8 mouse cellular contexts compared by ENCODE assay signal in the genomic region with DNA sequence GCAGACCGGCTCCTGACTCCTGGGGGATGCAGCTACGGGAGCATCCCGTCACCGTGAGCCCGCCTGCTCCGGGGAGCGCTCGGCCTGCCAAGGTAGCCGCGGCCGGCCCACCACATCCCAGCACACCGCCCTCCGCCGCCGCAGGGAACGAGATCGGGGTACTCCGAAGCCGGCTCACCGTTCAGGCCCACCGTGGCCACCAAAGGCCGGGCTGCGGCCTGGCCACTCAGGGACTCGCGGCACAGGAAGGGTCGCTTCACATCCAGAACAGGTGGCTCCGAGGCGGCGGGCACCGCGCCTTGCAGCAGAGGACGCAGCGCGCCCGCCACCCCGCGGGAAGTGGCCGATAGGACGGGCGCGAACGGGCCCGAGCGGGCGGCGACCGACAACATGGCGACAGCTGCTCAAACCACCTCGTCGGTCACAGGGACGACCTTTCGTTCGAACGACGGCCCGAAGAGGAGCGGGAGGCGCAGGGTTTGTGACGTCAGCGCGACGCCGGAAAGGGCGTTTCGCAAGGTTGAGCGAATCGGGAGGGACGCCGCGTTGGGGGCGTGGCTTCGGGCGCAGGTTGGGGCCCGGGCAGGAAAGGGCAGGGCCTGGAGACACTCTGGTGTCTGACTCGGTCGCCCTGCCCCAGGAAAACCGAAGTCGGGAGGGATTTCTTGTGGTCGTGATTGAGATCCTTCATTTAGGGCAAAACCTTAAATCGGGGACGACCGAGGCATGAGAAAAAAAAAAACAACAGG. TPM values are rescaled to one million over a fixed set of nuclear protein-coding genes. Genes with fewer than 3 reads are reported as not detected.
A peak's percentile ranks its signal among the peaks of the same experiment; 100 is the strongest.
DNase-seq lines count a peak whose midpoint lies in the region; ATAC-seq lines count a peak whose summit lies in the region.

A gene (minus strand): TSS at position 507 of the 749 bp plus-strand sequence.

- no peaks in the 10 kb centered on the region for H3K9me3 ChIP-seq in lung, embryonic 16.5 days (ENCODE audit: control insufficient read depth, low read length)

- ATAC-seq in hematopoietic stem cell, adult 5-6 weeks (replicated peaks in 1 of 2; ENCODE audit: insufficient read depth in 1 of 2, low FRiP score in 2 of 2, low TSS enrichment in 1 of 2, low read depth in 1 of 2, poor library complexity in 2 of 2, severe bottlenecking in 2 of 2): peak; percentile 94 to 95
- peak; percentile 98 for ATAC-seq in lung, embryonic 16.5 days (ENCODE audit: low read depth)

- peaks cover 12% of the 10 kb centered on the region for H3K4me1 ChIP-seq in lung, embryonic 16.5 days (replicated peaks; ENCODE audit: control insufficient read depth, insufficient read depth, low read length)

- peak within 1 kb of the TSS; percentile 87 for H3K4me3 ChIP-seq in lung, embryonic 16.5 days (ENCODE audit: low read length)

- H3K27me3 ChIP-seq in lung, embryonic 16.5 days (ENCODE audit: control insufficient read depth, insufficient read depth, low read depth, low read length): no peaks in the 10 kb centered on the region

- peak within 1 kb of the TSS; percentile 93 for H3K9ac ChIP-seq in lung, embryonic 16.5 days (ENCODE audit: low read length)

- peak within 1 kb of the TSS; percentile 63 for H3K27ac ChIP-seq in lung, embryonic 16.5 days (ENCODE audit: low read length)

- under 1% methylated on average over 82 of the region's 82 CpGs for WGBS in lung, embryonic 16.5 days

- peaks cover 6% of the 10 kb centered on the region; the same call in 1 of the 2 replicates for H3K36me3 ChIP-seq in lung, embryonic 16.5 days (ENCODE audit: control insufficient read depth, insufficient read depth, low read length)

- peak; percentile 81 for DNase-seq in MEL-GATA-1-ER (ENCODE audit: extremely low read depth, low read depth)
- peak; percentile 97 for DNase-seq in cerebellum, adult 8-10 months
- peak; percentile 96 for DNase-seq in forelimb bud, embryonic 11.5 days (ENCODE audit: low read depth, low spot score)
- DNase-seq in layer of hippocampus, adult 9-10 months (ENCODE audit: low spot score): peak; percentile 78
- peak; percentile 95 for DNase-seq in ovary, postnatal 10 days (ENCODE audit: low spot score)
- DNase-seq in thymus, postnatal 10 days (ENCODE audit: low spot score in 2 of 2): peak; percentile 97 to 99

- H3K4me2 ChIP-seq in lung, embryonic 16.5 days (ENCODE audit: low read depth, low read length): peak within 1 kb of the TSS; percentile 85

RNA-seq across cellular contexts. Expression of the gene that starts here (rescaled TPM):
- 91.2 and 95.5 TPM in 2 replicates for total RNA-seq in hematopoietic stem cell, adult 5-6 weeks (2017)
- 196 and 205 TPM in 2 replicates for polyA plus RNA-seq in lung, embryonic 16.5 days (2015; fragmentation: Nextera tagmentation; extraction: Ambion mirVana)

Comparison
In these comparisons a context has a peak if more than half of its experiments do, and no peak if none do; other contexts are left out.
1. Peak in every context shown above with its lines: DNase-seq, ATAC-seq, H3K4me3 ChIP-seq and H3K27ac ChIP-seq.